ENCODE assay signal across 8 mouse cellular contexts in the genomic region with DNA sequence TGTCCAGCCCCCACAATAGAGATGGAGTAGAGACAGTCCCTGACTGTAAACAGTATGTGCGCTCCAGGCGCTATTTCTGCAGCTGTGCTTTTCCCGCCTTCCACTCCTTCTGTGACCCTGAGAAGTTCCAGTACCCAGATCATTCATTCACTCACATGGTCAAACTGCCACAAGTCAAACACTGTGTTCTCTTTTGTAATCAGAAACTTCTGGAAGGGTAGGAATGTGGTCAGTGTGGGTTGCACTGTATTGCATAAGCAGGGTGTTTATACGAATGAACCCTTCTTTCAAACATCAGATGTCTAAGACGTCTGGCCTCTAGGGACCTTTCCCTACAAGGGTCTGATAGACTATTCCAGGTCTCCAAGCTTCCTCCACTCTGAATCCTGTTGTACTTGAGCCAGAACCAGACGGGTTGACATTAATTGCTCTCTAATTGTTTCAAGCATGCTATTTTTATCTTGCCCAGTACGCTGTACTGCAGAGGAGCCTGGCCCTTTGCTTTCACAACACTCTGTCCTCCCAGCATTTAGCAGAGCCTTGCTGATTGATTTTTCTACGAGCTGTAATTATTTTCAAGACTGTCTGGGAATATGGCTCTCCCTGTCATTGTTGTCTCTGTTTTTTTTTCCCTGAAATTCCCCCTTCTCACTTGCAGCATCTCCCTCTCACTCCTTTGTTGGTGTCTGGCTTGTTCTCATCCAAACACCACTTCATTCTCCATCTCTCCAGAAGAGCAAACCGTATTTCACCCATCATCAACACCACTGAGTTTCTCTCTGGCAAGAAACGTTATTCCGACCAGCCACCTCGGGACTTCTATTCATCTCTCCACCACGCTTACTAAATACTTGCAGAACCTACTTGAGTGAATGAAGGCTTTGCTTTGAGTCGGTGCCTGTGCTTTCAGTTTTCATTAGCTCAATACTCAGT. TPM values are rescaled to one million over a fixed set of nuclear protein-coding genes. Genes with fewer than 3 reads are reported as not detected.
DNase-seq lines count a peak whose midpoint lies in the region; ATAC-seq and TF ChIP-seq lines count a peak whose summit lies in the region.

No protein-coding gene starts in this region.

- no peaks in the 10 kb centered on the region for H3K36me3 ChIP-seq in liver, adult 2 months (ENCODE audit: control insufficient read depth, insufficient read depth, low read length)
- no peaks in the 10 kb centered on the region for H3K36me3 ChIP-seq in embryonic facial prominence, embryonic 11.5 days (replicated peaks; ENCODE audit: control insufficient read depth, insufficient read depth, low read depth, low read length)
- no peaks in the 10 kb centered on the region for H3K36me3 ChIP-seq in heart, embryonic 16.5 days (ENCODE audit: control insufficient read depth, insufficient read depth)
- H3K36me3 ChIP-seq in liver, embryonic 16.5 days (ENCODE audit: control insufficient read depth, insufficient read depth), result no peaks in the 10 kb centered on the region
- H3K36me3 ChIP-seq in stomach, postnatal 0 days (ENCODE audit: control insufficient read depth, insufficient read depth, low read length), result no peaks in the 10 kb centered on the region

- no peak for TF ChIP-seq POLR2A in liver, adult 2 months (IDR thresholded peaks at IDR 0.05; ENCODE audit: extremely low read depth, insufficient read depth, low read length)

- H3K27me3 ChIP-seq in liver, adult 2 months (ENCODE audit: control insufficient read depth, insufficient read depth, low read length), result no peaks in the 10 kb centered on the region
- no peaks in the 10 kb centered on the region for H3K27me3 ChIP-seq in embryonic facial prominence, embryonic 11.5 days (ENCODE audit: control insufficient read depth, insufficient read depth, low read length)
- no peaks in the 10 kb centered on the region for H3K27me3 ChIP-seq in heart, embryonic 16.5 days (ENCODE audit: control insufficient read depth, insufficient read depth, low read length)
- no peaks in the 10 kb centered on the region for H3K27me3 ChIP-seq in liver, embryonic 16.5 days (ENCODE audit: control insufficient read depth, insufficient read depth, low read depth, low read length)
- H3K27me3 ChIP-seq in stomach, postnatal 0 days (ENCODE audit: control insufficient read depth, insufficient read depth, low read length), result no peaks in the 10 kb centered on the region

- no peak for TF ChIP-seq EP300 in stomach, postnatal 0 days (optimal IDR thresholded peaks at IDR 0.05)

- no peak overlapping the region for H3K9ac ChIP-seq in liver, adult 2 months (ENCODE audit: low read depth, low read length)
- H3K9ac ChIP-seq in embryonic facial prominence, embryonic 11.5 days (replicated peaks; ENCODE audit: low read length), result no peak overlapping the region
- peak overlapping the region; percentile 46 for H3K9ac ChIP-seq in heart, embryonic 16.5 days (ENCODE audit: low read length)
- no peak overlapping the region for H3K9ac ChIP-seq in liver, embryonic 16.5 days (ENCODE audit: low read depth, low read length)
- H3K9ac ChIP-seq in stomach, postnatal 0 days (ENCODE audit: low read length), result no peak overlapping the region

- no peaks in the 10 kb centered on the region for H3K9me3 ChIP-seq in embryonic facial prominence, embryonic 11.5 days (replicated peaks; ENCODE audit: control insufficient read depth, low read length)
- H3K9me3 ChIP-seq in heart, embryonic 16.5 days (replicated peaks; ENCODE audit: control insufficient read depth, low read length), result no peaks in the 10 kb centered on the region
- no peaks in the 10 kb centered on the region for H3K9me3 ChIP-seq in liver, embryonic 16.5 days (replicated peaks; ENCODE audit: control insufficient read depth, low read length)
- H3K9me3 ChIP-seq in stomach, postnatal 0 days (ENCODE audit: control insufficient read depth, low read length), result no peaks in the 10 kb centered on the region

- no peaks in the 10 kb centered on the region for H3K79me2 ChIP-seq in liver, adult 2 months (ENCODE audit: control insufficient read depth, insufficient read depth, low read length)

- H3K4me2 ChIP-seq in embryonic facial prominence, embryonic 11.5 days (ENCODE audit: low read depth, low read length), result no peak overlapping the region
- H3K4me2 ChIP-seq in heart, embryonic 16.5 days (ENCODE audit: low read depth, low read length), result peak overlapping the region; percentile 48
- 0 out of 2 replicates have a peak overlapping the region, but pooled peaks have one; percentile 6 for H3K4me2 ChIP-seq in liver, embryonic 16.5 days (ENCODE audit: low read depth, low read length)
- no peak overlapping the region for H3K4me2 ChIP-seq in stomach, postnatal 0 days (replicated peaks; ENCODE audit: low read depth)

- ATAC-seq in embryonic facial prominence, embryonic 11.5 days (replicated peaks; ENCODE audit: insufficient number of reproducible peaks, low FRiP score, low TSS enrichment, low read depth), result no peak
- peak; percentile 76 for ATAC-seq in heart, embryonic 16.5 days (replicated peaks; ENCODE audit: extremely low read depth, insufficient read depth, low FRiP score)
- ATAC-seq in liver, embryonic 16.5 days (ENCODE audit: low read depth), result peak; percentile 72
- peak; percentile 70 for ATAC-seq in stomach, postnatal 0 days (ENCODE audit: low FRiP score, low TSS enrichment)

- H3K27ac ChIP-seq in liver, adult 2 months (replicated peaks; ENCODE audit: insufficient read depth, low read depth, low read length), result no peak overlapping the region
- no peak overlapping the region; the same call in 1 of the 2 replicates for H3K27ac ChIP-seq in embryonic facial prominence, embryonic 11.5 days (replicated peaks; ENCODE audit: low read depth, low read length)
- peak overlapping the region; percentile 83 for H3K27ac ChIP-seq in heart, embryonic 16.5 days (ENCODE audit: low read length)
- H3K27ac ChIP-seq in liver, embryonic 16.5 days (ENCODE audit: low read length), result peak overlapping the region; percentile 10; the same call in 1 of the 2 replicates
- H3K27ac ChIP-seq in stomach, postnatal 0 days (replicated peaks), result no peak overlapping the region

- peak; percentile 66 for DNase-seq in liver, adult 2 months (ENCODE audit: extremely low read depth, low read depth, low spot score)
- no peak for DNase-seq in liver
- DNase-seq in embryonic facial prominence, embryonic 11.5 days (ENCODE audit: low spot score), result peak; percentile 25
- DNase-seq in stomach, postnatal 0 days (ENCODE audit: low spot score), result no peak
- DNase-seq in left cerebral cortex, adult 8-10 months (ENCODE audit: low spot score in 2 of 2), result no peak
- no peak for DNase-seq in spleen, adult 18-20 months

- 49% methylated on average over 14 of the region's 14 CpGs for WGBS in liver, adult 2 months
- 49% methylated on average over 14 of the region's 14 CpGs for WGBS in embryonic facial prominence, embryonic 11.5 days
- 35% methylated on average over 14 of the region's 14 CpGs for WGBS in heart, embryonic 16.5 days
- 44% methylated on average over 14 of the region's 14 CpGs for WGBS in liver, embryonic 16.5 days (ENCODE audit: insufficient replicate concordance)
- 37% methylated on average over 14 of the region's 14 CpGs for WGBS in stomach, postnatal 0 days

- H3K4me3 ChIP-seq in liver, adult 2 months (ENCODE audit: insufficient read depth, low read depth, low read length), result no peak overlapping the region
- H3K4me3 ChIP-seq in embryonic facial prominence, embryonic 11.5 days (ENCODE audit: low read depth, low read length), result no peak overlapping the region
- H3K4me3 ChIP-seq in heart, embryonic 16.5 days (ENCODE audit: low read length), result peak overlapping the region; percentile 18; the same call in 1 of the 2 replicates
- no peak overlapping the region for H3K4me3 ChIP-seq in liver, embryonic 16.5 days (ENCODE audit: low read depth, low read length)
- H3K4me3 ChIP-seq in stomach, postnatal 0 days (ENCODE audit: low read depth, low read length), result no peak overlapping the region

- H3K4me1 ChIP-seq in liver, adult 2 months (ENCODE audit: control insufficient read depth, insufficient read depth, low read length), result peaks cover 3% of the 10 kb centered on the region
- no peaks in the 10 kb centered on the region for H3K4me1 ChIP-seq in embryonic facial prominence, embryonic 11.5 days (ENCODE audit: control insufficient read depth, insufficient read depth, low read length)
- peaks cover 20% of the 10 kb centered on the region for H3K4me1 ChIP-seq in heart, embryonic 16.5 days (ENCODE audit: control insufficient read depth, insufficient read depth, low read length)
- H3K4me1 ChIP-seq in liver, embryonic 16.5 days (ENCODE audit: control insufficient read depth, low read depth, low read length), result peaks cover 3% of the 10 kb centered on the region; the same call in 1 of the 2 replicates
- H3K4me1 ChIP-seq in stomach, postnatal 0 days (replicated peaks; ENCODE audit: control insufficient read depth, insufficient read depth), result no peaks in the 10 kb centered on the region

- no peak for TF ChIP-seq CTCF in liver, adult 2 months (IDR thresholded peaks at IDR 0.05; ENCODE audit: low read depth, low read length)
- TF ChIP-seq CTCF in stomach, postnatal 0 days (IDR thresholded peaks at IDR 0.05; ENCODE audit: low read depth), result no peak

RNA-seq across cellular contexts. Expression of gene Gramd1b, which starts 44.1 kb away (rescaled TPM):
- total RNA-seq in liver, adult 2 months (2014; rRNA removed), result 1.3 and 2.0 TPM in 2 replicates
- polyA plus RNA-seq in liver, adult 2 months (2012; rRNA removed), result 0.72 and 1.2 TPM in 2 replicates
- 2.3 and 2.9 TPM in 2 replicates for polyA plus RNA-seq in embryonic facial prominence, embryonic 11.5 days (2014; fragmentation: Nextera tagmentation; extraction: Ambion mirVana)
- polyA plus RNA-seq in heart, embryonic 16.5 days (2015; fragmentation: Nextera tagmentation; extraction: Ambion mirVana), result 5.9 and 8.2 TPM in 2 replicates
- 0.81 and 1.3 TPM in 2 replicates for polyA plus RNA-seq in liver, embryonic 16.5 days (2015; fragmentation: Nextera tagmentation; extraction: Ambion mirVana)
- 1.8 and 2.5 TPM in 2 replicates for polyA plus RNA-seq in stomach, postnatal 0 days (2015; fragmentation: Nextera tagmentation; extraction: Ambion mirVana)
- total RNA-seq in left cerebral cortex, adult 8-10 months (2022), result 100 to 1,000 TPM; 125 to 138 (median 137) TPM

Comparison
In these comparisons a context has a peak if more than half of its experiments do, and no peak if none do; other contexts are left out.
1. DNase-seq: peak in liver, adult 2 months (single experiment) and embryonic facial prominence, embryonic 11.5 days (single experiment); none in liver (single experiment), stomach, postnatal 0 days (single experiment), left cerebral cortex, adult 8-10 months (0 of 2) and spleen, adult 18-20 months (0 of 2).
2. H3K27ac ChIP-seq: peak in heart, embryonic 16.5 days (single experiment) and liver, embryonic 16.5 days (single experiment); none in liver, adult 2 months (single experiment), embryonic facial prominence, embryonic 11.5 days (single experiment) and stomach, postnatal 0 days (single experiment).
3. H3K4me2 ChIP-seq: peak in heart, embryonic 16.5 days (single experiment) and liver, embryonic 16.5 days (single experiment); none in embryonic facial prominence, embryonic 11.5 days (single experiment) and stomach, postnatal 0 days (single experiment).